Mouse (Mus musculus) embryonic facial prominence, embryonic 15.5 days (tissue): ENCODE measurements around the gene Nop9. TPM values are rescaled to one million over a fixed set of nuclear protein-coding genes. Genes with fewer than 3 reads are reported as not detected.

Source experiments
- ATAC-seq: fragments of 200-750 bp; cut with Nextera tagmentation; 2 replicates; pipeline ENCODE4 v1.8.0; 2017; ENCODE audit warnings: low read depth, moderate TSS enrichment; ENCODE audit not compliant: insufficient number of reproducible peaks, low FRiP score, low TSS enrichment
- H3K27ac ChIP-seq: fragments of 300-500 bp; sonication (generic); replicated peaks from 2 replicates; pipeline ENCODE4 v1.5.1; 2015; ENCODE audit warnings: mild to moderate bottlenecking, inconsistent platforms
- H3K27me3 ChIP-seq: fragments of 300-500 bp; sonication (generic); 2 replicates; pipeline ENCODE4 v1.6.1; 2015; ENCODE audit warnings: inconsistent platforms
- H3K36me3 ChIP-seq: fragments of 300-500 bp; sonication (generic); 2 replicates; pipeline ENCODE4 v1.6.1; 2015; ENCODE audit warnings: mild to moderate bottlenecking, inconsistent platforms
- H3K4me1 ChIP-seq: fragments of 300-500 bp; sonication (generic); 2 replicates; pipeline ENCODE4 v1.6.1; 2015; ENCODE audit warnings: inconsistent platforms
- H3K4me2 ChIP-seq: fragments of 300-500 bp; sonication (generic); replicated peaks from 2 replicates; pipeline ENCODE4 v1.6.1; 2015; ENCODE audit warnings: mild to moderate bottlenecking, inconsistent platforms
- H3K4me3 ChIP-seq: fragments of 300-500 bp; sonication (generic); replicated peaks from 2 replicates; pipeline ENCODE4 v1.5.1; 2015; ENCODE audit warnings: mild to moderate bottlenecking, inconsistent platforms
- H3K9ac ChIP-seq: fragments of 300-500 bp; sonication (generic); 2 replicates; pipeline ENCODE4 v1.6.1; 2015; ENCODE audit warnings: inconsistent platforms
- H3K9me3 ChIP-seq: fragments of 300-500 bp; sonication (generic); replicated peaks from 2 replicates; pipeline ENCODE4 v1.6.1; 2016; ENCODE audit warnings: inconsistent platforms
- WGBS: fragments of 180-500 bp; shearing (Covaris S2); methylation state at CpG from one replicate; pipeline ENCODE4 v1.1.7; 2015; 5-methylcytosine and 5-hydroxymethylcytosine counted together
- polyA plus RNA-seq: library from polyadenylated mRNA; unstranded; fragments of >200 nt; fragmentation: Nextera tagmentation; extraction: Ambion mirVana; gene quantifications from 2 replicates; pipeline ENCODE4 v1.2.1, GENCODE M21; 2015

Gene Nop9
- polyA plus RNA-seq, 1 experiment from 2014 or later = 37.3 TPM

DNA sequence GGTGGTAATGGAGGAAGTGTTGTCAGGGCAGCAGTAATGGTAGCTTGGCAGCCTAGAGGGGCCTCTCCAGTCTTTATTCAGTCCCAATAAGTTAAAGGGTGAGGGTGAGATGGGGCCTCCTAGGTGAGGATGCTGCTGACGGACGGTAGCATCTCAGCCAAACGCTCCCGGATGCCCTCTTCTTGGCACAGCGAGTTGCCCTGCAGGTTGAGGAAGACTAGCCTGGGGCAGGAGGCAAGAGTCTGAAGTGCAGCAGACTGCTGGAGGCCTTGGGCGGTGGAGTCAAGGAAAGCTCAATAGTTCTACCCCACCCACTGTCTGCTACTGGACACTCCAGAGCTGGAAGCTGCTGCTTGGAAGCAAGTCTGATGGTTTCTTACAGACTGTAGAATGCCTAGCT lies 29.2 kb upstream of the Nop9 start:
- no peak for ATAC-seq
- H3K9ac ChIP-seq = no peak overlapping the region
- H3K4me3 ChIP-seq = no peak overlapping the region
- peaks cover 24% of the 10 kb centered on the region for H3K4me1 ChIP-seq
- H3K4me2 ChIP-seq = no peak overlapping the region
- H3K36me3 ChIP-seq = peaks cover 36% of the 10 kb centered on the region
- no peaks in the 10 kb centered on the region for H3K9me3 ChIP-seq
- WGBS = 86% methylated on average over 6 of the region's 6 CpGs
- H3K27ac ChIP-seq = no peak overlapping the region
- H3K27me3 ChIP-seq = peaks cover 10% of the 10 kb centered on the region; the same call in 1 of the 2 replicates

DNA sequence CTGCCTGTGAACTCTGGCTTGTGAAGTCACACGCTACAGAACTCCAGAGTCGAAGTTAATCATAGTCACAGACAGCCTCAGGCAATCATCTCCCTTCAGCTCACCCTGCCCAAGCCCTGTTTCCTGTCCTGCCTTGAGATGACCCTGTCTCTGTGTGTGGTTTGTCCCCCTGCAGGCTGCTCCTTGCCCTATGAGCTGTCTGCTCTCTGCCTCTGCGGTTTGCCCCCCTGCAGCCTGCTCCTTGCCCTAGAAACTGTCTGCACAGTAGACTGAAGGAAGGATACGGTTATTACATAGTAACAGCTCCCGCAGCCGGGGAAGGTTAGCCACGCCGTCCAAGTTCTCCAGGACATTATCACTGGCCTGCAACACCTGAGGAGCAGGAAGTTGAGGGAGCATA lies 28.6 kb upstream of the Nop9 start:
- no peak overlapping the region for H3K4me3 ChIP-seq

DNA sequence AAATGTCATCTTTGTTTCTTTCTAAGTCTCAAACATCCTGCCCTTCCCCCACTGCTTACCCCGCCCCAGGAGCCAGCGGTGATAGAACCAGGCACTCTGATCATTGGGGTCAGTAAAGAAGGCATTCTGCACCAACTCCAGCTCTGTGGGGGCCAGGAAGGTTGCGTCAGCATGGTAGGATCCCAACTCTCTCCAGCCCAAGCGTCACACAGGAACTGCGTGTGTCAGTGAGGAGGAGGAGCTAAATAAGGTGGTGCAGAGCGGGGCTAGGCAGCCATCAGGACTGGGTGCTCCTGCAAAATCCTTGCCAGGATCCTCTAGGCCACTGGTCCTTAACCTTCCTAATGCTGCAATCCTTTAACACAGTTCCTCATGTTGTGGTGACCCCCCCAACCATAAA lies 25.8 kb upstream of the Nop9 start:
- 91% methylated on average over 6 of the region's 6 CpGs for WGBS
- Histone ChIP-seq H3K4me3 (no peak overlapping the region), H3K27ac (no peak overlapping the region), H3K4me2 (no peak overlapping the region), H3K9me3 (no peaks in the 10 kb centered on the region), H3K36me3 (peaks cover 36% of the 10 kb centered on the region), H3K27me3 (no peaks in the 10 kb centered on the region), H3K4me1 (peaks cover 19% of the 10 kb centered on the region), H3K9ac (no peak overlapping the region)
- ATAC-seq = no peak

More for the DNA sequence above, 28.6 kb upstream of the Nop9 start:
- H3K27me3 ChIP-seq = peaks cover 10% of the 10 kb centered on the region; the same call in 1 of the 2 replicates
- H3K4me2 ChIP-seq = no peak overlapping the region
- H3K4me1 ChIP-seq = peaks cover 28% of the 10 kb centered on the region
- H3K9me3 ChIP-seq = no peaks in the 10 kb centered on the region
- no peak overlapping the region for H3K27ac ChIP-seq
- H3K9ac ChIP-seq = no peak overlapping the region
- 43% methylated on average over 8 of the region's 8 CpGs for WGBS
- no peak for ATAC-seq
- peaks cover 36% of the 10 kb centered on the region for H3K36me3 ChIP-seq

DNA sequence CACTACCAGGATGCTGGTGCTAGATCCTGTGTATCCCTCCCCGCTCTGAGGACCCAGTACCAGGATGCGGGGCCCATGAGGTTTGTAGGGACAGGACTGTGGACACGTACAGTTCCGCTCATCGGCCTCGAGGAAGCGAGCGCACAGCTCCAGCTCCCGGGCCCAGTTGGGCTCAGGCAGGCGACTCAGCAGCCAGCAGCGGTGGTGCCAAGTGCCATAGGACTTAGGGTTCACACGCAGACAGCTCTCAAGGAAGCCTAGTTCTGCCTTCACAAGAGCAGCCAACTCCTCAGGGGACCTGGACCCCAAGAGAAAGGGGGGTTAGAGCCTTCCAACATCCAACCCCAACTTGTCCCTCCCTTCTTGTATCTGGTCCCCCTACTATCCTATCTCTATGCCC lies 24.8 kb upstream of the Nop9 start:
- WGBS = 88% methylated on average over 12 of the region's 12 CpGs
- peak overlapping the region; percentile 93; the same call in 1 of the 2 replicates for H3K4me3 ChIP-seq
- H3K27me3 ChIP-seq = no peaks in the 10 kb centered on the region
- peaks cover 16% of the 10 kb centered on the region; the same call in 1 of the 2 replicates for H3K4me1 ChIP-seq
- H3K9ac ChIP-seq = no peak overlapping the region
- peaks cover 36% of the 10 kb centered on the region for H3K36me3 ChIP-seq
- no peaks in the 10 kb centered on the region for H3K9me3 ChIP-seq
- H3K4me2 ChIP-seq = no peak overlapping the region
- no peak overlapping the region for H3K27ac ChIP-seq
- ATAC-seq = no peak

DNA sequence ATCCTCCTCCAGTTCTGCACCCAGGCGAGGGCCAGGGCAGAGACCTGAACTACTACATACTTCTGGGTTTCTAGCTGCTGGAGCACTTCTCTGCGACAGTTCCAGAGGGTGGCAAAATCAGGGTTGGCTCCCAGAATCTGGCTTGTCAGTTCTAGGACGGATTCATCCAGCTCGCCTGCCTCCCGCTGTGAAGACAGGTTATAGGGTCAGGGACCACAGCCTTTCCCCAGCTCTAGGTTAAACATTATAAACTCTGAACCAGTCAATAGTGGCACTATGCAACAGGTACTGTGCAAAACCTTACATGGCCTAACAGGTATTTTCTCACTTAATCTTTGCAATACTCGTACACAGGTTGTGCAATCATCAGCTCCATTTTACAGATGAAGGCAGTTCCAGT lies 24.4 kb upstream of the Nop9 start:
- H3K9ac ChIP-seq = 0 out of 2 replicates have a peak overlapping the region, but pooled peaks have one; percentile 69

DNA sequence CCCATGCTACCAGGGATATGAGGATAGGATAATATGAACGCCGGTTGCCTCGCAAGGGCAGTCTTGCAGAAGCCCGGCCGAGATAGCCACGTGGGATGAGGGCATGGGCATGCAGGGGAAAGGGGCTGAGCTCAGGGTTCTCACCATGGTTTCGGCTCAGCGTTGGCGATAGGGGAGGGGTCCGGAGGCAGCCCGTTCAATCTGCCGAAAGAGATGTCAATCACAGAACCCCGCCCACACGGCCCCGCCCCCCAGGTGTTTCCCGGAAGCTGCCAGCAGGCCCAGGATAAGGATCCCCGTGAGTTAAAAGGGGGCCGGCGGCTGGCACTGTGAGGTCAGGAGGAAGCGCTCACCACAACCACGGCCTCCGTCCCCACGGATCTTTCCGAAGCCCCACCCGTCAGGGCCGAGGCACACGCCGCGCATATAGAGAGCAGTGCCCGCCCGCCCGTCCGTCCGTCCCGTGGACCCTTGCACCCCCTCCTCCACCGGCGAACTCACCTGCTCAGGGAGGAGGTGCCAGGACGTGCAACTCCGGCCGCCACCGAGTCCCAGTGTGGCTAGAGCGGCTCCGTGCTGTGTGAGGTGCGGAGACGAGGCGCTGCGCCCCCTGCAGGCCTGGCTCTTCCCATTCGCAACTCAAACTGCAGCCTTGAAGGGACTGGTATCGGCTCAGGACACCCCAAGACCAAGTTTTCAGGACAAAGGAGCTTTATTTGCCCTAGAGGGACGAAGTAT lies 23.6 kb upstream of the Nop9 start, which contains the start of gene Rabggta:
Gene Rabggta, minus strand, starts transcription at position 564 of the 738 bp plus-strand sequence.
- Histone ChIP-seq H3K4me2 (peak within 1 kb of the TSS; percentile 75), H3K27me3 (no peaks in the 10 kb centered on the region), H3K4me1 (peaks cover 16% of the 10 kb centered on the region; the same call in 1 of the 2 replicates), H3K4me3 (peak within 1 kb of the TSS; percentile 93), H3K9ac (peak within 1 kb of the TSS; percentile 69), H3K9me3 (no peaks in the 10 kb centered on the region), H3K27ac (peak within 1 kb of the TSS; percentile 83), H3K36me3 (peaks cover 29% of the 10 kb centered on the region)
- under 1% methylated on average over 50 of the region's 50 CpGs for WGBS
- peak; percentile 95 for ATAC-seq

More for the DNA sequence above, 24.4 kb upstream of the Nop9 start:
- ATAC-seq = no peak
- peak overlapping the region; percentile 93 for H3K4me3 ChIP-seq
- H3K27me3 ChIP-seq = no peaks in the 10 kb centered on the region
- H3K4me1 ChIP-seq = peaks cover 16% of the 10 kb centered on the region; the same call in 1 of the 2 replicates
- H3K4me2 ChIP-seq = peak overlapping the region; percentile 75
- H3K36me3 ChIP-seq = peaks cover 36% of the 10 kb centered on the region
- whole genome bisulfite sequencing = 71% methylated on average over 6 of the region's 6 CpGs
- no peaks in the 10 kb centered on the region for H3K9me3 ChIP-seq
- H3K27ac ChIP-seq = peak overlapping the region; percentile 83; the same call in 1 of the 2 replicates

DNA sequence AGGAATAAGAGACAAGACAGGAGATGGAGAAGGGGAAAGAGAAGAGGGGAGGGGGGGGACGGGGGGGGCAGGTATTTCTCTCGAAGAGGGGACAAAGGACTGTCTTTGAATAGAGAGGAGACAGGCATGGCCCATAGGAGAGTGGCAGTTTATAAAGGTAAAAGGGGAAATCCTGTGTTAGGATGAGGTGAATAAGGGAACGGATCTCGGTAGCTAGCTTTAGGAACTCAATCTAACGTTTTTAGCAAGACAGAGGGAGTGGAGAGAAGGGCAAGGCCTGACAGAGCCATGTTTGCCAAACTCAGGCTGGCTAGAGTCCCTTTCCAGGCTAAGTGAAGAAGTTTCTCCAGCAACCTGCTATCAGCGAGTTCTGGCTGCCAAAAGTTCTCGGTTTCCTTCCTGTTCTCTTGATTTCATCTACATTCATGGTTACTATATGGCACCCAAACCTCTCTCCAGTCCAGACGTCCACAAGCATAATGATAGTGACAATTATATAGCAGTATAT lies 23.0 kb upstream of the Nop9 start:
- Histone ChIP-seq H3K36me3 (peaks cover 23% of the 10 kb centered on the region), H3K4me2 (peak overlapping the region; percentile 75), H3K27ac (0 out of 2 replicates have a peak overlapping the region, but pooled peaks have one; percentile 83), H3K9me3 (no peaks in the 10 kb centered on the region), H3K4me1 (peaks cover 16% of the 10 kb centered on the region; the same call in 1 of the 2 replicates), H3K9ac (no peak overlapping the region), H3K4me3 (peak overlapping the region; percentile 93), H3K27me3 (no peaks in the 10 kb centered on the region)
- no peak for ATAC-seq
- 49% methylated on average over 8 of the region's 8 CpGs for WGBS

DNA sequence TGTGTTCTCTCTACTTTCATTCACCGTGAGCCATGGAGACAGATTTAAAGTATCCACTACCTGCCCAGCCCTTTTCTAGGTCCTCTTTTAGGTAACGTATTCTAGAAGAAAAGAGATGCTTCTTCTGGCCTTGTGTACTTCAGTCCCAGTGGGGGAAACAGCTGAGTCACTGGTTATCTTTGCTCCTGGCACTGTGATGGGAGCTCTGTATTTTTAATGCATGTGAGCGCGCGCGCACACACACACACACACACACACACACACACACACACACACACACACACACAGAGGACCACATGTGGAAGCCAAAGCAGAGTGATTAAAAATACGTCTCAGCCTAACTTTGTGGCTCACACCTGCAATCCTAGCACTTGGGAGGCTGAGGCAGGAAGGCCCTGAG lies 22.1 kb upstream of the Nop9 start:
- WGBS = 93% methylated on average over 7 of the region's 7 CpGs
- H3K4me2 ChIP-seq = no peak overlapping the region
- no peak overlapping the region for H3K4me3 ChIP-seq
- ATAC-seq = no peak
- H3K27ac ChIP-seq = no peak overlapping the region
- H3K4me1 ChIP-seq = peaks cover 16% of the 10 kb centered on the region; the same call in 1 of the 2 replicates
- H3K9ac ChIP-seq = no peak overlapping the region
- no peaks in the 10 kb centered on the region for H3K27me3 ChIP-seq
- peaks cover 18% of the 10 kb centered on the region for H3K36me3 ChIP-seq
- H3K9me3 ChIP-seq = no peaks in the 10 kb centered on the region

DNA sequence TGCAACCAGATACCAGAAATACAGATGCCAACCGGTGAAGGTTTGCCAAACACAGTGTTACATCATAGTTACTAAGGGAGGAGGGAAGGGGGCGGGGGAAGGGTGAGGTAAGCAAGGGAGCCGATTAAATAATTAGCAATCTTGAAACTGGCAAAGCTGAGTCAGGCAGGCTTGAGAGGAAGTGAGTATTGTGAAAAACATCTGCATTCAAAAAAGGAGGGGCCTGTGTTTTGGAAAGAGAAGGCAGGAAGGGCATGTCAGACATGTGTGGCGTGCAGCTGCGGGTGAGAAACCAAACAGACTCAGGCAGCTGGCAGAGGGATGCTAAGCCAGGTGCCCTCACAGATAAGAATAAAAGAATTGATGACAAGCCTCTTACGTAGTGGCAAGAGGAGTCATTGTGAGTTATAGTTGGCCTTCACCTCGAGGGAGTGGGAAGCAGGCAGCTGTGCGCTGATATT lies 21.1 kb upstream of the Nop9 start:
- Histone ChIP-seq H3K27ac (no peak overlapping the region; the same call in 1 of the 2 replicates), H3K4me3 (no peak overlapping the region), H3K4me2 (no peak overlapping the region), H3K9ac (no peak overlapping the region), H3K9me3 (no peaks in the 10 kb centered on the region), H3K36me3 (peaks cover 8% of the 10 kb centered on the region; the same call in 1 of the 2 replicates), H3K4me1 (peaks cover 16% of the 10 kb centered on the region; the same call in 1 of the 2 replicates), H3K27me3 (no peaks in the 10 kb centered on the region)
- ATAC-seq = no peak
- WGBS = 45% methylated on average over 8 of the region's 8 CpGs

DNA sequence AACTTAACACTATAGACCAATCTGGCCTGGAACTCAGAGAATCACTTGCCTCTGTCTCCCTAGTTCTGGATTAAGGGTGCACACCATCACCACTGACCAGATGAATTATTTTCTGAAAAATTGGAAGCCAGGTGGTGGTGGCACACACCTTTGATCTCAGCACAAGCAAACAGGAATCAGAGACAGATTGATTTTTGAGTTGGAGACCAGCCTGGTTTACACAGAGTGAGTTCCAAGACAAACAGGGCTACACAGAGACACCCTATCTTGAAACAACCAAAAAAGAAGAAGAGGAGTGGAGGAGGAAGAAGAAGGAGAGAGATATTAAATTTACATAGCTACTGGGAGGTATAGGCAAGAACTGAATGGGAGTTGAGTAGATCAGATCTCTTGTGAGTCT lies 19.2 kb upstream of the Nop9 start:
- H3K9me3 ChIP-seq = no peaks in the 10 kb centered on the region
- H3K27me3 ChIP-seq = no peaks in the 10 kb centered on the region; the same call in 1 of the 2 replicates
- no peak overlapping the region for H3K9ac ChIP-seq
- no peak overlapping the region for H3K4me3 ChIP-seq
- ATAC-seq = no peak
- H3K4me1 ChIP-seq = peaks cover 11% of the 10 kb centered on the region; the same call in 1 of the 2 replicates
- no peak overlapping the region for H3K27ac ChIP-seq
- H3K4me2 ChIP-seq = no peak overlapping the region
- H3K36me3 ChIP-seq = no peaks in the 10 kb centered on the region

DNA sequence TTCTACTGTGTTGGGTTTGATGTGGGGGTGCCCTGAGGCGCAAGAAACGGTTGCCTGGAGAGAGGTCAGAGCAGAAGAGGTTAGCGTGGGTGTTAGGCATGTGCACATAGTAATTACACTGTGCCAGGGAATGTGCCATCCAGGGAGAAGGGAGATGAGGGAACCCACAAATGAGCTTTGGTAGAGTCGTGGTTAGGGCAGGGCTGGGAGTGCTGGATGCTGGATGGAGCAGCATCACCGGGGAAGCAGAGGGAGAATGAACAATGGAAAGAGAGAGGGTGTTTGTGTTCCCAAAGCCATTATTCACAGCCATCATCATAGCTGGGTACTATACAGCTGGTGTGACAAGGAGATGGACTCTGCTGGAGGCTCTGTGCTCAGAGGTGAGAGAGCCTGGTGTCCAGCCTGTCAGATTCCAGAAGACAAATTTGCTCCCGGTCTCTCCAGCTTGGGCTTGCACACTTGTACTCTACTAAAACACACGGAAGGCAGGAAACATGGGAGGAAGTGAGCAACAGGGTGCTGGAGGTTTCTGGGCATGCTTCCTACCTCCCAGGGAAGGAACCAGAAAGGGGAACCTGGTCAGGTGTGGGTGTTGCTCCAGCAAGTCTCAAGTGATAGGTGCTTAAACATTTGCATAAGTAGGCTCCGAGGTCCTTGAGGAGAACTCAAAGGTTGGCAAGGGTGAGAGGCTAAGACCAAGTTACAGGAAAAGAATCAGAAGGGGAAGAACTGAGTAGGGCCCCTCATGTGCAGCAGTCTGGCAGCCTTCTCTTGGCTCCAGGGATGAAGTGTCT lies 17.4 kb upstream of the Nop9 start:
- Histone ChIP-seq H3K9ac (no peak overlapping the region; the same call in 1 of the 2 replicates), H3K4me3 (no peak overlapping the region), H3K27ac (no peak overlapping the region), H3K27me3 (no peaks in the 10 kb centered on the region; the same call in 1 of the 2 replicates), H3K4me2 (no peak overlapping the region), H3K36me3 (no peaks in the 10 kb centered on the region), H3K9me3 (no peaks in the 10 kb centered on the region), H3K4me1 (0 out of 2 replicates have a peak, but pooled peaks cover 7% of the 10 kb centered on the region)
- WGBS = 67% methylated on average over 8 of the region's 8 CpGs
- ATAC-seq = no peak
